Mouse (Mus musculus) stomach, embryonic 14.5 days (tissue): ENCODE measurements at regions not wholly inside any gene's neighbourhood (a gene's known extent, or its start where the extent isn't known, plus 50 kb on each side); places are given as distances from the start of the nearest gene placed in this dataset.
A peak's percentile ranks its signal among the peaks of the same experiment; 100 is the strongest.

Experiments used
- ATAC-seq: fragments of 200-750 bp; cut with Nextera tagmentation; 2 replicates; pipeline ENCODE4 v1.8.0; 2017; ENCODE audit warnings: low read depth, moderate TSS enrichment; ENCODE audit not compliant: insufficient number of reproducible peaks, insufficient read depth, low FRiP score
- H3K27ac ChIP-seq: fragments of 300-500 bp; sonication (generic); 2 replicates; pipeline ENCODE4 v1.5.1; 2014; ENCODE audit warnings: mild to moderate bottlenecking, low read length, moderate library complexity, mixed read lengths
- H3K27me3 ChIP-seq: fragments of 300-500 bp; sonication (generic); 2 replicates; pipeline ENCODE4 v1.6.1; 2014; ENCODE audit warnings: low read length, control low read depth, mixed read lengths; ENCODE audit not compliant: control insufficient read depth, insufficient read depth
- H3K36me3 ChIP-seq: fragments of 300-500 bp; sonication (generic); 2 replicates; pipeline ENCODE4 v1.6.1; 2014; ENCODE audit warnings: mild to moderate bottlenecking, control low read depth, low read length, moderate library complexity, mixed read lengths; ENCODE audit not compliant: control insufficient read depth, insufficient read depth
- H3K4me1 ChIP-seq: fragments of 300-500 bp; sonication (generic); 2 replicates; pipeline ENCODE4 v1.6.1; 2014; ENCODE audit warnings: low read length, control low read depth, mixed read lengths; ENCODE audit not compliant: control insufficient read depth, insufficient read depth
- H3K4me2 ChIP-seq: fragments of 300-500 bp; sonication (generic); replicated peaks from 2 replicates; pipeline ENCODE4 v1.6.1; 2014; ENCODE audit warnings: low read depth, low read length, control low read depth
- H3K4me3 ChIP-seq: fragments of 300-500 bp; sonication (generic); 2 replicates; pipeline ENCODE4 v1.5.1; 2014; ENCODE audit warnings: low read depth, low read length, control low read depth
- H3K9ac ChIP-seq: fragments of 300-500 bp; sonication (generic); replicated peaks from 2 replicates; pipeline ENCODE4 v1.6.1; 2014; ENCODE audit warnings: low read depth, mild to moderate bottlenecking, control low read depth, low read length, moderate library complexity, mixed read lengths
- H3K9me3 ChIP-seq: fragments of 300-500 bp; sonication (generic); 2 replicates; pipeline ENCODE4 v1.6.1; 2016; ENCODE audit warnings: low read depth, low read length, control low read depth; ENCODE audit not compliant: control insufficient read depth
- WGBS: fragments of 180-500 bp; shearing (Covaris S2); extraction: QIAGEN DNeasy Blood & Tissue Kit; methylation state at CpG from one replicate; pipeline ENCODE4 v1.1.7; 2014; 5-methylcytosine and 5-hydroxymethylcytosine counted together

GRCm38 (mm10) chr2:148107607-148108115, 60.9 kb upstream of the Foxa2 start:
- Histone ChIP-seq H3K36me3 (no peaks in the 10 kb centered on the region), H3K27ac (no peak overlapping the region), H3K4me2 (no peak overlapping the region), H3K4me1 (no peaks in the 10 kb centered on the region), H3K9ac (no peak overlapping the region), H3K27me3 (no peaks in the 10 kb centered on the region), H3K9me3 (no peaks in the 10 kb centered on the region), H3K4me3 (no peak overlapping the region)
- WGBS: 35% methylated on average over 5 of the region's 5 CpGs
- ATAC-seq: no peak

- 63% methylated on average over 2 of the region's 2 CpGs for WGBS
- Histone ChIP-seq H3K4me1 (no peaks in the 10 kb centered on the region), H3K36me3 (no peaks in the 10 kb centered on the region), H3K27ac (no peak overlapping the region), H3K4me3 (no peak overlapping the region), H3K4me2 (no peak overlapping the region), H3K9ac (no peak overlapping the region), H3K9me3 (no peaks in the 10 kb centered on the region), H3K27me3 (no peaks in the 10 kb centered on the region)
- ATAC-seq: no peak
Measured at GRCm38 (mm10) chr2:148110149-148110548, 63.4 kb upstream of the Foxa2 start.

GRCm38 (mm10) chr2:148111889-148112288, 65.1 kb upstream of the Foxa2 start:
- 22% methylated on average over 10 of the region's 10 CpGs for WGBS
- Histone ChIP-seq H3K4me1 (no peaks in the 10 kb centered on the region), H3K4me3 (no peak overlapping the region), H3K9me3 (no peaks in the 10 kb centered on the region), H3K27me3 (no peaks in the 10 kb centered on the region), H3K27ac (no peak overlapping the region), H3K4me2 (no peak overlapping the region), H3K36me3 (no peaks in the 10 kb centered on the region), H3K9ac (no peak overlapping the region)
- no peak for ATAC-seq

GRCm38 (mm10) chr2:148113184-148113583, 66.4 kb upstream of the Foxa2 start:
- Histone ChIP-seq H3K4me2 (no peak overlapping the region), H3K4me1 (no peaks in the 10 kb centered on the region), H3K9me3 (no peaks in the 10 kb centered on the region), H3K9ac (no peak overlapping the region), H3K36me3 (no peaks in the 10 kb centered on the region), H3K4me3 (no peak overlapping the region), H3K27me3 (no peaks in the 10 kb centered on the region), H3K27ac (no peak overlapping the region)
- ATAC-seq: no peak
- WGBS: 55% methylated on average over 2 of the region's 2 CpGs

GRCm38 (mm10) chr2:148114600-148114999, 67.8 kb upstream of the Foxa2 start:
- 40% methylated on average over 4 of the region's 4 CpGs for WGBS
- H3K9me3 ChIP-seq: no peaks in the 10 kb centered on the region
- H3K27me3 ChIP-seq: no peaks in the 10 kb centered on the region
- peak; percentile 59; the same call in 1 of the 2 replicates for ATAC-seq
- H3K27ac ChIP-seq: no peak overlapping the region
- H3K4me2 ChIP-seq: no peak overlapping the region
- H3K4me1 ChIP-seq: no peaks in the 10 kb centered on the region
- H3K9ac ChIP-seq: no peak overlapping the region
- H3K4me3 ChIP-seq: no peak overlapping the region
- H3K36me3 ChIP-seq: no peaks in the 10 kb centered on the region

- ATAC-seq: no peak
- 91% methylated on average over 3 of the region's 3 CpGs for WGBS
Measured at GRCm38 (mm10) chr2:148116033-148116790, 69.4 kb upstream of the Foxa2 start.

GRCm38 (mm10) chr2:148117420-148117819, 70.7 kb upstream of the Foxa2 start:
- Histone ChIP-seq H3K27me3 (no peaks in the 10 kb centered on the region), H3K9ac (no peak overlapping the region), H3K4me2 (no peak overlapping the region), H3K9me3 (no peaks in the 10 kb centered on the region), H3K36me3 (no peaks in the 10 kb centered on the region), H3K27ac (no peak overlapping the region), H3K4me1 (no peaks in the 10 kb centered on the region), H3K4me3 (no peak overlapping the region)
- WGBS: 33% methylated on average over 2 of the region's 2 CpGs
- ATAC-seq: no peak

More at GRCm38 (mm10) chr2:148116033-148116790, 69.4 kb upstream of the Foxa2 start:
- Histone ChIP-seq H3K36me3 (no peaks in the 10 kb centered on the region), H3K4me1 (no peaks in the 10 kb centered on the region), H3K4me3 (no peak overlapping the region), H3K9ac (no peak overlapping the region), H3K4me2 (no peak overlapping the region), H3K27ac (no peak overlapping the region), H3K9me3 (no peaks in the 10 kb centered on the region), H3K27me3 (no peaks in the 10 kb centered on the region)

- Histone ChIP-seq H3K27ac (no peak overlapping the region), H3K4me1 (no peaks in the 10 kb centered on the region), H3K4me3 (no peak overlapping the region), H3K9me3 (no peaks in the 10 kb centered on the region), H3K4me2 (no peak overlapping the region), H3K27me3 (no peaks in the 10 kb centered on the region), H3K9ac (no peak overlapping the region), H3K36me3 (no peaks in the 10 kb centered on the region)
- ATAC-seq: peak; percentile 56; the same call in 1 of the 2 replicates
- 39% methylated on average over 13 of the region's 13 CpGs for WGBS
Measured at GRCm38 (mm10) chr2:148121885-148122876, 75.4 kb upstream of the Foxa2 start.
